In the genomic region with DNA sequence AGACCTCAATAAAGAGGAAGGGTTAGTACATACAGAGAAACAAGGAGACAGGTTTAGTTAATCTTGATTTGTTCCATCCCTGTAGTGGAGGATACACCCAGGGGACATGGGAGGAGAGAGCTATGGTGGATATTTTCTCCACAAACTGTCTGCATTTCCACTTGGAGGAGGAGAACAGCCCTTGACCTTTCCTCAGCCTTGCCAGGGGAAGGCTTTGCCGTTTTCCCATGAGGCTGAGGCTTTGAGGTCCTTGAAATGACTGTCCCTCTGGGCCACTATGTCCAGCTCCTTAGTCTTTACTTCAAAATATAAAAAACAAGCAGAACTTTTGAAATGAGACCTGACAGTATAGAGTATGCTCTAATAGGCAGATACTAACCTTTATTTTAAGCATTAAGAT, we compare ENCODE assay signal across 27 mouse cellular contexts. TPM values are rescaled to one million over a fixed set of nuclear protein-coding genes. Genes with fewer than 3 reads are reported as not detected.
DNase-seq lines count a peak whose midpoint lies in the region; ATAC-seq lines count a peak whose summit lies in the region.
"Had no signal": no experiment of that assay in that cellular context is flagged by ENCODE, and none has a peak within 500 bp of the region (broad histone marks: within the 10 kb centered on the region; RNA-seq: fewer than 3 reads in every experiment).

No protein-coding gene starts in this region.

- no peaks in the 10 kb centered on the region for H3K27me3 ChIP-seq in hindbrain, embryonic 13.5 days
- H3K27me3 ChIP-seq: embryonic facial prominence, embryonic 13.5 days; embryonic facial prominence, embryonic 15.5 days; forebrain, embryonic 12.5 days had no signal

- no peak overlapping the region for H3K4me3 ChIP-seq in hindbrain, embryonic 13.5 days
- H3K4me3 ChIP-seq: embryonic facial prominence, embryonic 13.5 days; embryonic facial prominence, embryonic 15.5 days; erythroblast, embryonic 14.5 days; forebrain, embryonic 10.5 days; forebrain, embryonic 12.5 days had no signal

- DNase-seq in adrenal gland, adult 2 months = peak; percentile 68
- DNase-seq in adrenal gland, postnatal 4 days (ENCODE audit: low spot score in 2 of 2) = no peak
- DNase-seq in adrenal gland, postnatal 10 days = peak; percentile 52
- DNase-seq in adrenal gland, postnatal 14 days = peak; percentile 63
- no peak for DNase-seq in adipocyte (ENCODE audit: low spot score)
- DNase-seq: cerebellum, adult 11 months; cerebellum, adult 18-20 months; cerebellum, adult 8-10 months; cerebellum, adult 9-11 months; cerebellum, postnatal 14 days; cerebellum, postnatal 36 days; embryo, embryonic 11 days had no signal

- no peaks in the 10 kb centered on the region for H3K9me3 ChIP-seq in hindbrain, embryonic 13.5 days
- H3K9me3 ChIP-seq: embryonic facial prominence, embryonic 13.5 days; embryonic facial prominence, embryonic 15.5 days; forebrain, embryonic 10.5 days; forebrain, embryonic 12.5 days had no signal

- WGBS in hindbrain, embryonic 13.5 days = 96% methylated on average over 1 of the region's 1 CpGs

- no peak overlapping the region for H3K4me2 ChIP-seq in hindbrain, embryonic 13.5 days
- H3K4me2 ChIP-seq: embryonic facial prominence, embryonic 13.5 days; embryonic facial prominence, embryonic 15.5 days; forebrain, embryonic 12.5 days had no signal

- no peak overlapping the region for H3K27ac ChIP-seq in hindbrain, embryonic 13.5 days
- H3K27ac ChIP-seq: embryonic facial prominence, embryonic 13.5 days; embryonic facial prominence, embryonic 15.5 days; forebrain, embryonic 10.5 days; forebrain, embryonic 12.5 days had no signal

- H3K36me3 ChIP-seq in hindbrain, embryonic 13.5 days = peaks cover 65% of the 10 kb centered on the region

- H3K9ac ChIP-seq in hindbrain, embryonic 13.5 days = no peak overlapping the region
- H3K9ac ChIP-seq: embryonic facial prominence, embryonic 13.5 days; embryonic facial prominence, embryonic 15.5 days; forebrain, embryonic 12.5 days had no signal

- no peak for ATAC-seq in hindbrain, embryonic 13.5 days (ENCODE audit: low FRiP score)
- ATAC-seq: forebrain, embryonic 14.5 days; forebrain, embryonic 16.5 days had no signal

- no peaks in the 10 kb centered on the region for H3K4me1 ChIP-seq in hindbrain, embryonic 13.5 days (replicated peaks)
- H3K4me1 ChIP-seq: embryonic facial prominence, embryonic 13.5 days; embryonic facial prominence, embryonic 15.5 days; forebrain, embryonic 10.5 days; forebrain, embryonic 12.5 days had no signal

RNA-seq across cellular contexts. Expression of a gene that starts 33.3 kb away (rescaled TPM):
- total RNA-seq in adrenal gland, adult 2 months (2021) = 1 to 10 TPM; 8.3 to 8.7 TPM
- 2.4 and 2.7 TPM in 2 replicates for polyA plus RNA-seq in adrenal gland, adult 2 months (2012; rRNA removed)
- total RNA-seq in adrenal gland, postnatal 4 days (2021) = 10 to 100 TPM; 13.3 to 15.1 TPM
- 10 to 100 TPM in 1 of 2 experiments, 1 to 10 TPM in 1; 6.1 to 10.7 TPM for total RNA-seq in adrenal gland, postnatal 10 days (2021)
- 8.7 and 9.1 TPM in 2 replicates for total RNA-seq in adrenal gland, postnatal 14 days (2021)
- polyA plus RNA-seq in hindbrain, embryonic 13.5 days (2015; fragmentation: Nextera tagmentation; extraction: Ambion mirVana) = 16.3 TPM in 2 replicates

RNA-seq across cellular contexts. Expression of a gene that starts 33.4 kb away (rescaled TPM):
- total RNA-seq in adrenal gland, adult 2 months (2021) = 10 to 100 TPM; 44.1 to 52.0 TPM
- polyA plus RNA-seq in adrenal gland, adult 2 months (2012; rRNA removed) = 10.7 and 11.0 TPM in 2 replicates
- total RNA-seq in adrenal gland, postnatal 4 days (2021) = 10 to 100 TPM; 53.4 to 55.1 TPM
- 10 to 100 TPM; 68.7 to 79.0 TPM for total RNA-seq in adrenal gland, postnatal 10 days (2021)
- 68.7 and 72.3 TPM in 2 replicates for total RNA-seq in adrenal gland, postnatal 14 days (2021)
- 93.2 and 96.7 TPM in 2 replicates for polyA plus RNA-seq in hindbrain, embryonic 13.5 days (2015; fragmentation: Nextera tagmentation; extraction: Ambion mirVana)

RNA-seq across cellular contexts. Expression of a gene that starts 58.7 kb away (rescaled TPM):
- 1 to 10 TPM; 7.5 to 7.6 TPM for total RNA-seq in adrenal gland, adult 2 months (2021)
- 0.30 and 0.82 TPM in 2 replicates for polyA plus RNA-seq in adrenal gland, adult 2 months (2012; rRNA removed)
- 1 to 10 TPM; 5.3 to 7.3 TPM for total RNA-seq in adrenal gland, postnatal 4 days (2021)
- 1 to 10 TPM; 2.1 to 2.6 TPM for total RNA-seq in adrenal gland, postnatal 10 days (2021)
- 3.7 and 6.9 TPM in 2 replicates for total RNA-seq in adrenal gland, postnatal 14 days (2021)
- polyA plus RNA-seq in hindbrain, embryonic 13.5 days (2015; fragmentation: Nextera tagmentation; extraction: Ambion mirVana) = not detected in 2 replicates
- total RNA-seq: common myeloid progenitor, adult 5-6 weeks; ES-E14; MEL had no signal
- polyA plus RNA-seq: brain, embryonic 14.5 days; C2C12; embryonic facial prominence, embryonic 11.5 days; embryonic facial prominence, embryonic 13.5 days; erythroblast, embryonic 14.5 days; forebrain, embryonic 10.5 days; forebrain, embryonic 12.5 days; forebrain, embryonic 14.5 days; forebrain, embryonic 16.5 days; frontal cortex, adult 2 months had no signal

Comparison
In these comparisons a context has a peak if more than half of its experiments do, and no peak if none do; other contexts are left out.
1. DNase-seq: peak in adrenal gland, adult 2 months (single experiment), adrenal gland, postnatal 10 days (single experiment) and adrenal gland, postnatal 14 days (single experiment); none in adrenal gland, postnatal 4 days (0 of 2) and adipocyte (single experiment).